Mouse (Mus musculus) kidney, adult 2 months (tissue): ENCODE measurements around the gene 2310022A10Rik. TPM values are rescaled to one million over a fixed set of nuclear protein-coding genes. Genes with fewer than 3 reads are reported as not detected.

Experiments
- DNase-seq: peaks from one replicate; pipeline ENCODE4 v3.0.0; 2021
- H3K27ac ChIP-seq: fragments of 200-500 bp; 2 replicates; pipeline ENCODE4 v1.5.1; 2012; ENCODE audit warnings: low read depth, low read length, control low read depth, inconsistent platforms; ENCODE audit not compliant: insufficient read depth
- H3K27me3 ChIP-seq: fragments of 200-500 bp; replicated peaks from 2 replicates; pipeline ENCODE4 v1.6.1; 2012; ENCODE audit warnings: mild to moderate bottlenecking, moderate library complexity, low read length, inconsistent platforms; ENCODE audit not compliant: control insufficient read depth, insufficient read depth
- H3K36me3 ChIP-seq: fragments of 200-500 bp; 2 replicates; pipeline ENCODE4 v1.6.1; 2012; ENCODE audit warnings: mild to moderate bottlenecking, moderate library complexity, low read length, inconsistent platforms; ENCODE audit not compliant: control insufficient read depth, insufficient read depth
- H3K4me1 ChIP-seq: fragments of 200-500 bp; 2 replicates; pipeline ENCODE4 v1.6.1; 2011; ENCODE audit warnings: low read length; ENCODE audit not compliant: control insufficient read depth, insufficient read depth
- H3K4me3 ChIP-seq: fragments of 200-500 bp; 2 replicates; pipeline ENCODE4 v1.5.1; 2011; ENCODE audit warnings: mild to moderate bottlenecking, low read depth, low read length, control low read depth; ENCODE audit not compliant: insufficient read depth
- CTCF ChIP-seq: fragments of 200-500 bp; conservative IDR thresholded peaks from 2 replicates; pipeline ENCODE4 v1.5.1; 2011; ENCODE audit warnings: low read depth, mild to moderate bottlenecking, control low read depth, low read length, moderate library complexity, mixed read lengths; ENCODE audit not compliant: insufficient read depth, insufficient read length
- POLR2A ChIP-seq: fragments of 200-500 bp; IDR thresholded peaks from one replicate; pipeline ENCODE4 v1.6.1; 2011; ENCODE audit warnings: low read depth, low read length, control low read depth
- WGBS: fragments of 180-500 bp; shearing (Covaris S2); methylation state at CpG from one replicate; pipeline ENCODE4 v1.1.7; 2018; 5-methylcytosine and 5-hydroxymethylcytosine counted together
- polyA plus RNA-seq: library from polyadenylated mRNA; depleted of rRNA; stranded (reverse); fragments of >200 nt; gene quantifications from 2 replicates; pipeline ENCODE4 v1.2.3, GENCODE M21; 2012

2310022A10Rik gene
- polyA plus RNA-seq, 1 experiment, result 19.3 TPM

DNA sequence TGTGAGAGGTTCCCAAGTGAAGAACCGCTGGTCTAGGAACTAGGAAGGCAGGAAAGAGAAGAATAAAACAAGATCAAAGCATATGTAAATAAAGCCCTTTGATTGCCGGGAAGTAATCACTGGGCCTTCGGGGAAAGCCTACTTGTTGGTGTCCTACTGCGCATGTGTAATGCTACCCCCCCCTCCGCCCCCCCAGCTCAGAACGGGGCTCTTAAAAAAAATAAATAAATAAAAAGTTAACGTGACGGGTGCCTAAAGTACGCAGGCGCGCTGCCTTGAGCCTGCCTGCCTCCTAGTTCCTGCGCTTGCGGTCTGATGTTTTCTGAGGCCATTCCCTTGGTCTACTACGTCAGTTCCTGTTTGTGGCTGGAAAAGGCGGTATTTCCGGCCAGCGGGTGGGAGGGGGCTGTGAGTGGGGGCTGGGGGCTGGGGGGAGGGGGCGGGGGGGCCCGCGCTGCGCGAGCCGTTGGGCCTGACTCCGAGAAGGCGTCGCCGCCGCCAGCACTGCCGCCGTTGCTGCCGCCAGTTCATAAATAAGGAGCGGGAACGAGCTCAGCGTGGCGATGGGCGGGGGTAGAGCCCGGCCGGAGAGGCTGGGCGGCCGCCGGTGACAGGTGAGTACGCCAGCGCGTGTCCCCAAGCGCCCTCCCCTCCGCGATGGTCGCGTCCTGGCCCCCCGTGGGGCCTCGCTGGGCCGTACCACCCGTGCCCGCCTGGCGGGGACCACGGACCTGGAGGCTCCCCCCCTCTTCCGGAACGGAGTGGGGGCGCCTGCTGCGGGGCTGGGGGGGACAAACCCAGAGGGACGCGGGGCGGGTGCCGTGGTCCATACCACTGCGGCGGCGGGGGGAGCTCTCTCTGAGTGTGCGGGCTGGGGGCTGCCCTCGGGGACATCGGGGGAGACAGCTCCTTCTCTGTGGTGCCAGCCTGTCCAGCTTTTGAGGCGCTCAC is 38.5 kb downstream of the 2310022A10Rik start, which contains the start of gene Akt2:
TSS of gene Akt2 (plus strand) at position 287 of the 951 bp plus-strand sequence.
- Histone ChIP-seq H3K27me3 (no peaks in the 10 kb centered on the region), H3K27ac (peak within 1 kb of the TSS; percentile 95), H3K36me3 (no peaks in the 10 kb centered on the region), H3K4me3 (peak within 1 kb of the TSS; percentile 91), H3K4me1 (peaks cover 8% of the 10 kb centered on the region; the same call in 1 of the 2 replicates)
- under 1% methylated on average over 69 of the region's 71 CpGs for WGBS
- no peak for TF ChIP-seq CTCF
- no peak for TF ChIP-seq POLR2A
- DNase-seq, result peak; percentile 98

DNA sequence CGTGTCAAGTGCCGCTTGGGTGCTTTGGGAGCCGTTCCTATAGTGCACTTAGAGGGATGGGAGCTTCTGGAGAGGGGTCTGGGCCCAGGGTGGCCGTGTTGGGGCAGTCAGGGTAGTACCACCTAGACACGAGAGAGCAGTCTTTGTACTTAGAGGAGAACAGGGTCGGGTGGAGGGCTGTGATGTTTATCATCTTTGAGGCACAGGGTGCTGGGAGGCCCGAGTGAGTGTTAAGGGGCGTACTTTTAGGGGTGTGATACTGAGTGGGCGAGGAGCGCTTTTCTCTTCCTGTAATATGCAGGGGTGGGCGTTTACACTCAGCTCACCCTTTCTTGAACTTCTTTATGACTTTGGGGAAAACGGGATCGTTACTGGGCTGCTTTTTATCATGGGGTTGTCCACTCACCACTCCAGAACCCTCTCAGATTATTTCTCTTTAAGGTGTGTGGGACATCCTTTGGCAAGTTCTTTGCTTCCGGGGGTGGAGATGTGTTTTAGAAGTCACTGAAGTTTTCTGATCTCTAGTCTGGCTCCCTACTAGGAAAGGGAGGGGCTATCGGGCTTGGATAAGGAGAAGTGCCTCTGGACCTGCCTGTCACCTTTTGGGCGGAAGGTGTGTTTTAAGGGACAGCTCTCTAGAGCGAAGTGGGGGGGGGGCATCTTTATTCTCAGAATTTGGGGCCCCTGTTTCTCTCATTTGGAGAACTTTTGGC is 39.3 kb downstream of the 2310022A10Rik start:
- Histone ChIP-seq H3K27me3 (no peaks in the 10 kb centered on the region), H3K4me3 (peak overlapping the region; percentile 91), H3K4me1 (peaks cover 14% of the 10 kb centered on the region), H3K27ac (peak overlapping the region; percentile 95), H3K36me3 (no peaks in the 10 kb centered on the region)
- TF ChIP-seq CTCF (no peak), POLR2A (no peak)
- peak; percentile 75 for DNase-seq
- WGBS, result 2% methylated on average over 17 of the region's 17 CpGs

DNA sequence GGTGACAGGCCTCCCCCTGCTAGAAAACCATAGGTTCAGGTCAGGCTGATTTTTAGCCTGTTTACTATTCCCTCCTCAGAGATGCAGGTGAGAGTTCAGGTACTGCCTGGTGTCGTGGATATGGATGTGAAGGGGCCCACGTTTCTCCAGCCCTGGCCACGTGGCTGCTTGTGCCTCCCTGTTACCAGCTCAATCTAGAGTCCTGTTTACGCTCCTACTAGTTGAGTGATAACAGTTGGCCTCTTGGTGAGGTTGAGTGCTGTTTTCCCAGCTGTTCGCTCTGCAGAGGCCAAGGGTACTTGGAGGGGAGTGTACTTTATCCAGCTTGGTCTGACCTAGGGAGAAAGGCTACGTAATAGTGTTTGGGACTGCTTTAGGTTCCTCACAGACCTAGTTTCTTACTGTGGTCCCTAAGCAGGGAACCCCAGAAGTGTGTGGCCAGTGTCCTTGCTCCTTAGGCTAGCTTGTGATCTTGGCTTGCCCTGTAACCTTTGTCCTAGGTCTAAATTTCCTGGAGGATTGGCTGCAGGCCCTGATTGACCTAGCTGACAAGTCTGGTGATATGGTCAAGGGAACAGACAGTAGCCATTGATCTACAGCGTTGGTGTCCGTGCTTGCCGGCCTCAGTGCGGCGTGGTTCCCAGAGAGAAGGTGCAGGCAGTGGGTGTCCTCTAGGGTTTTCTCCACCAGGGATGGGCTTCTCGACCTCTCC is 40.1 kb downstream of the 2310022A10Rik start:
- DNase-seq, result peak; percentile 88
- Histone ChIP-seq H3K36me3 (no peaks in the 10 kb centered on the region), H3K4me3 (peak overlapping the region; percentile 91)

DNA sequence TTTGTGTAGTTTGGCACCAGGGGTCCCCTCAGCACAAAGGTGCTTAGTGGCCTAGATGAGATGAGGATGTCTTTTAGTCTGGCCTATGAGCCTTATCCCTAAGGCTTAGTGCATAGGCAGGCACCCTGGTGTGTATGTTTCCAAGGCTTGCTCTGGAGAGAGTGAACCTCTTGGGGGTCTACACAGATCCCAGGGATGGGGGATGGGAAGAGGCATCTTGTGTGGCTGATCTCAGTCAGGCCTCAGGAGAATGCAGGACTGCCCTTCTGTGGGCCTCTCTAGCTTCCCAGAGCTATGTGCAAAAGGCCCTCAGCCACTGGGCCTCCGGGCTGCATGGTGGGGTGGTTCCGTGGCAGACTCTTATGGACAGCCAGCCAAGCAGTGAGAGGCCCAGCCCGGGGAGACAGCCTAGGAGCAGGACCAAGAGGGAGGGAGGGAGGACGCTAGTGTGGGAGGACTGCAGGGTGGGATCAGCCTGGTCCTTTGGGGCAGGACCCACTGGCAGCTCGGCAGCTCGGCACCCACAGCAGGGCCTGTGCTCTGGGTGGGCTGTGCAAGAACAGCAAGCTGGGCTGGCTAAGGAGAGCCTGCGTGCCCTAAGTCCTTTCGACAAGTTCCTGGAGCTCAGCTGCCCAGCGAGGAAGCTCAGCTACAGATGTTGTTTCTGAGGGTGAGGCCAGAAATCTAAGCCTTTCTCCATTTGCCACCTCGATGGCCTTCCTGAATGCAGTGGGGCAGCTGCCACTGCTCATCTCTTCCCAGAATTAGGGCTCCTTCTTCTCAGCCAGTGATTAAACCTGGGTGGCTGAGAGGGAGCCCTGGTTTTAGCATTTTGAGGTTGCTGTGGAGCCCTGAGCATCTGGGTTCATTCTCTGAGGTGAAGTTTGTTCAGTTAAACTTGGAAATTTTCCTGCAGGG is 43.8 kb downstream of the 2310022A10Rik start:
- TF ChIP-seq CTCF, result no peak
- TF ChIP-seq POLR2A, result no peak
- 38% methylated on average over 10 of the region's 10 CpGs for WGBS
- Histone ChIP-seq H3K27ac (peak overlapping the region; percentile 4; the same call in 1 of the 2 replicates), H3K4me1 (peaks cover 14% of the 10 kb centered on the region), H3K4me3 (no peak overlapping the region), H3K36me3 (no peaks in the 10 kb centered on the region), H3K27me3 (no peaks in the 10 kb centered on the region)
- DNase-seq, result peak; percentile 24

More for the DNA sequence above, 40.1 kb downstream of the 2310022A10Rik start:
- no peak for TF ChIP-seq CTCF
- TF ChIP-seq POLR2A, result no peak
- peak overlapping the region; percentile 95 for H3K27ac ChIP-seq
- H3K4me1 ChIP-seq, result peaks cover 14% of the 10 kb centered on the region
- WGBS, result 25% methylated on average over 12 of the region's 12 CpGs
- H3K27me3 ChIP-seq, result no peaks in the 10 kb centered on the region

DNA sequence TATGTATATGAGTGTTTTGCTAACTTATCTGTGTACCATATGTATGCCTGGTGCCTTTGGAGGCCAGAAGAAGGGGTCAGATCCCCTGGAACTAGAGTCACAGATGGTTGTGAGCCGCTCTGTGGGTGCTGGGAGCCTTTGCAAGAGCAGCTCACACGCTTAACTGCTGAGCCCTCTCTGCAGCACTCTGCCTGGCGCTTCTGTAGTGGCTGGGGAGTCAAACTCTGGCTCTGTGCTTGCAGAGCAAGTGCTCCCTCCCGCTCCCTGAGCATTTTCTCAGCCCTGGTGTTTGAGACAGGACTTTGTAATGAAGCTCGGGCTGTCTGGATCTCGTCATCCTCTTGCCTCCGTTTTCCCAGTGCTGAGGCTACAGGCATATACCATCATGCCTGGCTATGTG is 45.0 kb downstream of the 2310022A10Rik start:
- WGBS, result 77% methylated on average over 7 of the region's 7 CpGs
- TF ChIP-seq POLR2A (no peak), CTCF (no peak)
- H3K27me3 ChIP-seq, result no peaks in the 10 kb centered on the region
- peaks cover 19% of the 10 kb centered on the region for H3K4me1 ChIP-seq
- no peak overlapping the region for H3K27ac ChIP-seq
- no peaks in the 10 kb centered on the region for H3K36me3 ChIP-seq
- H3K4me3 ChIP-seq, result no peak overlapping the region
- no peak for DNase-seq

DNA sequence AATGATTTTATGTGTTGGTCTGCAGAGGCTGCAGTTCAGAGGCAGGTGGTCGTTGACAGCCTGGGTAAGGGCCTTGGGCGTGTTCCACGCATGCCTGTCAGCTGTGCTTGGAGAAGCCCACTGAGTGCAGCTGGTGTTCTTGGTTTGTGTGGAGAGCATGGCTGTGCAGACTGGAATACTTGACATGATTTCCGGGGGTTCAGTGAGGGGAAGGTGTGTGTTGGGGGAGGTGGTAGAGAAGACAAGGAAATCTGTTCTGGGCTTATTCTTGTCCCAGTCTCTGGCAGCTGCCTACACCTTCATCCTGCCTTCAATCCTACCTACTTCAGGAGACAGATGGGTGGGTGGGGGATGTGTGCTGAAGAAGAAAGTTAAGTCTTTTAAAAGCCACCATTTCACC is 48.6 kb downstream of the 2310022A10Rik start:
- H3K27me3 ChIP-seq, result no peaks in the 10 kb centered on the region
- H3K36me3 ChIP-seq, result no peaks in the 10 kb centered on the region
- H3K27ac ChIP-seq, result no peak overlapping the region
- no peak for TF ChIP-seq POLR2A
- TF ChIP-seq CTCF, result no peak
- DNase-seq, result no peak
- peaks cover 32% of the 10 kb centered on the region for H3K4me1 ChIP-seq
- H3K4me3 ChIP-seq, result no peak overlapping the region
- 71% methylated on average over 4 of the region's 4 CpGs for WGBS
